Mouse (Mus musculus): ENCODE measurements around the gene Carm1. TPM values are rescaled to one million over a fixed set of nuclear protein-coding genes. Genes with fewer than 3 reads are reported as not detected.
"Not testable (repeated sequence)": the region's sequence is repeated elsewhere in the genome, so short reads cannot be mapped to it uniquely, and the experiment has no call there.

Gene Carm1
- polyA plus RNA-seq, 1 experiment from 2014 or later, result 50.1 TPM

DNA sequence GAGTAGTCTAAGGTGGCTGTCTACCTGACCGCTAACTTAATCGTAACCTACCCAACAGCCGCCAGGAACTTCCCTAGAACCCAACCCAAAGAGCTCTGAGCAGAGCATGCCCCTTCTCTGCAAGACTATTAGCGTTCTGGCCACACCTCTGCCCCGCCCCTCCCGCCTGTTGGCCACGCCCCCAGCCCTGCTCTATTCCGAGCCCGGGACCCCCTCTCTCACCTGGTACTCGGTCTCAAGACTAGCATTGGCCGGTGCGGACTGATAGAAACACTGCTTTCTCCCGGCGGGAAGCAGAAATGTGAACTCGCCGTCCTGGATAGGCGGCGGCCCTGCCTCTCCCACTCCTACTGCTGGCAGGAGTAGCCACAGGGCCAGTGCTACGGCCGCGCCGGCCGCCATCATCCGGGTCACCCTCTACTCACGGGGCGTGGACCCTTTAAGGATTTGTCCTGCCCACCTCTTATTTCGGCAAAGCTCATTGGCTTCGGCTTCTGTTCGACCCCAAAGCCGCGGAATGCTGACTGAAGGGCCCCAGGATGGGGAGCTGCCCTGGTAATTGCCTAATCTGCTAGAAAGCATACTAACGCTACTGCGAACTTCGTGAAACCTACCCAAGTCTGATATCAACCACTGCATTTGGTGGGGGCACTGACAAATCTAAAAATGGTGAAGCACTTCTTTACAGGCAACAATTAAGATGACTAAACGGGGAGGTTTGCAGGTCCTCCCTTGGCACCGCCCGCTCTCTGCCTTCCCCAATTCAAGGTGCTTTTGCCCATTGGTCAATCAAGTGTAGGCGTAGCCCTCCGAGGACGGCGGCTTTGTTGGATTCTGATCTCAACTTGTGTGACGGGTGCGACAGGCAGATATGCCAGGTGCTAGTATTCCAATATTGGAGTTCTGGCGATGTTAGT lies 36.7 kb upstream of the Carm1 start, which contains the start of gene Tmed1:
TSS of gene Tmed1 (minus strand) at position 481 of the 917 bp plus-strand sequence.
- peak within 1 kb of the TSS; percentile 74 for H3K27ac ChIP-seq (ENCODE audit: low read depth, low read length)
- ATAC-seq (ENCODE audit: low FRiP score), result peak; percentile 97

DNA sequence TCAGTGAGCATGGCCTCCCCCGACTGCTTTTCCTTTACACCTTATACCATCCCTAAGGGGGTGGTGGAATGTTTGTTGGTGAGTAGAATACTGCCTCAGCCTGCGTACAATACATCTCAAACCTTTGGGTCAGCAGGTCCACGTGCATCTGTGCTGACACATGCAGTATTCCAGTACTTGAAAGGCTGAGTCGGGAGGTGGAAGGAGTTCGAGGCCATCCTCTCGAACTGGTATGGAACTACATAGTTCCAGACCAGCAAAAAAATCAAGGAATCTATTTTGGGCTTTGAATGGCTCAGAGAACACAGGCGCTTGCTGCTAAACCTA lies 36.0 kb upstream of the Carm1 start:
- DNase-seq (ENCODE audit: low spot score) (no peak), ATAC-seq (ENCODE audit: low FRiP score) (no peak; the same call in 1 of the 2 replicates)
- H3K9ac ChIP-seq (ENCODE audit: low read depth, low read length), result peak overlapping the region; percentile 72
- H3K27me3 ChIP-seq (ENCODE audit: control insufficient read depth, insufficient read depth, low read length), result no peaks in the 10 kb centered on the region
- peaks cover 3% of the 10 kb centered on the region; the same call in 1 of the 2 replicates for H3K4me1 ChIP-seq (replicated peaks; ENCODE audit: control insufficient read depth, insufficient read depth, low read length)
- peak overlapping the region; percentile 62 for H3K4me3 ChIP-seq (ENCODE audit: low read depth, low read length)
- peak overlapping the region; percentile 69 for H3K4me2 ChIP-seq (replicated peaks; ENCODE audit: low read depth, low read length)
- H3K9me3 ChIP-seq (ENCODE audit: control insufficient read depth, low read length), result no peaks in the 10 kb centered on the region
- H3K36me3 ChIP-seq (ENCODE audit: control insufficient read depth, insufficient read depth, low read length), result peaks cover 1% of the 10 kb centered on the region; the same call in 1 of the 2 replicates
- 7% methylated on average over 7 of the region's 7 CpGs for WGBS
- peak overlapping the region; percentile 74 for H3K27ac ChIP-seq (ENCODE audit: low read depth, low read length)

More for the DNA sequence above, 36.7 kb upstream of the Carm1 start, which contains the start of gene Tmed1:
- no peaks in the 10 kb centered on the region for H3K27me3 ChIP-seq (ENCODE audit: control insufficient read depth, insufficient read depth, low read length)
- peak within 1 kb of the TSS; percentile 72 for H3K9ac ChIP-seq (ENCODE audit: low read depth, low read length)
- peak; percentile 94 for DNase-seq (ENCODE audit: low spot score)
- H3K9me3 ChIP-seq (ENCODE audit: control insufficient read depth, low read length), result no peaks in the 10 kb centered on the region
- H3K4me3 ChIP-seq (ENCODE audit: low read depth, low read length), result peak within 1 kb of the TSS; percentile 62
- H3K36me3 ChIP-seq (ENCODE audit: control insufficient read depth, insufficient read depth, low read length), result peaks cover 3% of the 10 kb centered on the region; the same call in 1 of the 2 replicates
- peaks cover 3% of the 10 kb centered on the region; the same call in 1 of the 2 replicates for H3K4me1 ChIP-seq (replicated peaks; ENCODE audit: control insufficient read depth, insufficient read depth, low read length)
- H3K4me2 ChIP-seq (replicated peaks; ENCODE audit: low read depth, low read length), result peak within 1 kb of the TSS; percentile 69
- under 1% methylated on average over 44 of the region's 44 CpGs for WGBS

DNA sequence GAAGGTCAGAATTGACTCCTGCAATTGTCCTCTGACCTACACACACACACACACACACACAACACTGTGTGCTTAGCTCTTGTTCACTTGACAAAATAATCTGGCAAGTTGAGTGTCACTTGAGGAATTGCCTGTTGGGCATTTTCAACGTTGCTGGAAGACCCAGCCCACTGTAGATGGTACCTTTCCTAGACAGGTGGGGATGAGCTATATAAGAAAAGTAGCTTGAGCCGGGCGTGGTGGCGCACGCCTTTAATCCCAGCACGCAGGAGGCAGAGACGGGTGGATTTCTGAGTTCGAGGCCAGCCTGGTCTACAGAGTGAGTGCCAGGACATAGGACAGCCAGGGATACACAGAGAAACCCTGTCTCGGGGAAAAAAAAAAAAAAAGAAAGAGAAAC lies 35.6 kb upstream of the Carm1 start:
- 84% methylated on average over 9 of the region's 9 CpGs for WGBS
- H3K27ac ChIP-seq (ENCODE audit: low read depth, low read length), result peak overlapping the region; percentile 74
- H3K27me3 ChIP-seq (ENCODE audit: control insufficient read depth, insufficient read depth, low read length), result no peaks in the 10 kb centered on the region
- DNase-seq (ENCODE audit: low spot score) (no peak), ATAC-seq (ENCODE audit: low FRiP score) (no peak)
- peak overlapping the region; percentile 72 for H3K9ac ChIP-seq (ENCODE audit: low read depth, low read length)
- no peaks in the 10 kb centered on the region; the same call in 1 of the 2 replicates for H3K36me3 ChIP-seq (ENCODE audit: control insufficient read depth, insufficient read depth, low read length)
- H3K4me1 ChIP-seq (replicated peaks; ENCODE audit: control insufficient read depth, insufficient read depth, low read length), result peaks cover 3% of the 10 kb centered on the region; the same call in 1 of the 2 replicates
- peak overlapping the region; percentile 62 for H3K4me3 ChIP-seq (ENCODE audit: low read depth, low read length)
- no peaks in the 10 kb centered on the region for H3K9me3 ChIP-seq (ENCODE audit: control insufficient read depth, low read length)
- peak overlapping the region; percentile 69 for H3K4me2 ChIP-seq (replicated peaks; ENCODE audit: low read depth, low read length)

DNA sequence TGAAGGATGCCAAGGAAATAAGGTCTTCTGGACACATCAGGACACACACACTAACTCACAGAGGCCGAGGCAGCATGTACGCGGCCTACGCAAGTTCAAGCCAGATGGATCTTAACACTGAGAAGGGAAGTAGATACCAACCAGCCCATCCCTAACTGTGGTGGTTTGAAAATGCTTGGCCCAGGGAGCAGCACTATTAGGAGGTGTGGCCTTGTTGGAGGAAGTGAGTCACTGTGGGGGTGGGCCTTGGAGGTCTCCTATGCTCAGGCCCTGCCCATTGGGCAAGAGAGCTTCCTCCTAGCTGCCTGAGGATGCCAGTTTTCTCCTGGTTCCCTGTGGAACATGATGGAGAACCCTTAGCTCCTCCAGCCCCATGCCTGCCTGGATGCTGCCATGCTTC lies 33.2 kb upstream of the Carm1 start:
- H3K27me3 ChIP-seq (ENCODE audit: control insufficient read depth, insufficient read depth, low read length), result no peaks in the 10 kb centered on the region
- ATAC-seq (ENCODE audit: low FRiP score), result no peak
- no peak overlapping the region for H3K4me2 ChIP-seq (replicated peaks; ENCODE audit: low read depth, low read length)
- DNase-seq (ENCODE audit: low spot score), result no peak
- no peak overlapping the region for H3K4me3 ChIP-seq (ENCODE audit: low read depth, low read length)
- H3K27ac ChIP-seq (ENCODE audit: low read depth, low read length), result no peak overlapping the region
- WGBS, result 100% methylated on average over 4 of the region's 4 CpGs
- peaks cover 3% of the 10 kb centered on the region; the same call in 1 of the 2 replicates for H3K4me1 ChIP-seq (replicated peaks; ENCODE audit: control insufficient read depth, insufficient read depth, low read length)
- no peaks in the 10 kb centered on the region for H3K36me3 ChIP-seq (ENCODE audit: control insufficient read depth, insufficient read depth, low read length)
- H3K9ac ChIP-seq (ENCODE audit: low read depth, low read length), result no peak overlapping the region
- no peaks in the 10 kb centered on the region for H3K9me3 ChIP-seq (ENCODE audit: control insufficient read depth, low read length)

DNA sequence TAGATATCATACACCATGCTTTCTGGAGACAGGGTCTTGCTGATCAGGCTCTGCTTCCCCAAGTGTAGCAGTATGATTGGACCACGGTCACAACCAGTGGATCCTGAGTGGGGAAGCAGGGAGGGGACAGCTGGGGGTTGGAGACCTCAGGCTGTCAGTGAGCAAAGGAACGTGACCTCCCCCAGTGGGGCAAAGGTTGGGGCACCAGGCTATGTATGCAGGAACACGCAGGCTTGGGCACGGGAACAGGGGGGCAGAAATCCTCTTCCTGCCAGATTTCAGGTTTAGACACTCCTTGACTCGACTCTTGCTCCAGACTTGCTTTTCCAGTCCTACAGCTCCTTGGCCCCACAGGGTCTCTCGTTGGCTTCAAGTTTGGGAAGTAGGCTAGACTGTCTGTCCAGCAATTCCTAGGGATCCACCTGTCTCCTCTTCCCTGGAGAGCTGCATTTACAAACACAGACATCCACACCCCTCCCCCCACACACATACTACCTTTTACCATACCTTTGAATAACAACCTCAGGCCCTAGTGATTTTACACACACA lies 28.7 kb upstream of the Carm1 start:
- no peak for ATAC-seq (ENCODE audit: low FRiP score)
- H3K4me1 ChIP-seq (replicated peaks; ENCODE audit: control insufficient read depth, insufficient read depth, low read length), result no peaks in the 10 kb centered on the region
- no peak overlapping the region for H3K27ac ChIP-seq (ENCODE audit: low read depth, low read length)
- DNase-seq (ENCODE audit: low spot score), result no peak
- no peak overlapping the region for H3K4me2 ChIP-seq (replicated peaks; ENCODE audit: low read depth, low read length)
- H3K36me3 ChIP-seq (ENCODE audit: control insufficient read depth, insufficient read depth, low read length), result no peaks in the 10 kb centered on the region
- 79% methylated on average over 6 of the region's 6 CpGs for WGBS
- no peak overlapping the region for H3K9ac ChIP-seq (ENCODE audit: low read depth, low read length)
- no peaks in the 10 kb centered on the region for H3K27me3 ChIP-seq (ENCODE audit: control insufficient read depth, insufficient read depth, low read length)
- H3K9me3 ChIP-seq (ENCODE audit: control insufficient read depth, low read length), result no peaks in the 10 kb centered on the region
- no peak overlapping the region for H3K4me3 ChIP-seq (ENCODE audit: low read depth, low read length)

DNA sequence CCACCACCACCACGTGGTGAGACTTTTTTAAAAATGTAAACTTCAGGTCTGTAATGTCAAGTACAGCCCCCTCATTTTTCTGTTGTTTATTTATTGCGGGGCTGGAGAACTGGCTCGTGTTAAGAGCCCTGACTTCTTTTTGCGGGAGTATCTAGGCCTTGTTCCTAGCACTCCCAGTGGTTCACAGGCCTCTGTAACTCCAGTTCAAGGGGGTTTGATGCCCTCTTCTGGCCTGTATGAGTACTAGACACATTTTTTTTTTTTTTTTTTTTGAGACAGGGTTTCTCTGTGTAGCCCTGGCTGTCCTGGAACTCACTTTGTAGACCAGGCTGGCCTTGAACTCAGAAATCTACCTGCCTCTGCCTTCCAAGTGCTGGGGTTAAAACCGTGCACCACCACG lies 28.0 kb upstream of the Carm1 start:
- not testable (repeated sequence) for H3K4me2 ChIP-seq (replicated peaks; ENCODE audit: low read depth, low read length); H3K27me3 ChIP-seq (ENCODE audit: control insufficient read depth, insufficient read depth, low read length); H3K9ac ChIP-seq (ENCODE audit: low read depth, low read length); H3K4me1 ChIP-seq (replicated peaks; ENCODE audit: control insufficient read depth, insufficient read depth, low read length); ATAC-seq (ENCODE audit: low FRiP score); H3K9me3 ChIP-seq (ENCODE audit: control insufficient read depth, low read length); H3K27ac ChIP-seq (ENCODE audit: low read depth, low read length); H3K4me3 ChIP-seq (ENCODE audit: low read depth, low read length); H3K36me3 ChIP-seq (ENCODE audit: control insufficient read depth, insufficient read depth, low read length); DNase-seq (ENCODE audit: low spot score)
- 80% methylated on average over 6 of the region's 6 CpGs for WGBS

DNA sequence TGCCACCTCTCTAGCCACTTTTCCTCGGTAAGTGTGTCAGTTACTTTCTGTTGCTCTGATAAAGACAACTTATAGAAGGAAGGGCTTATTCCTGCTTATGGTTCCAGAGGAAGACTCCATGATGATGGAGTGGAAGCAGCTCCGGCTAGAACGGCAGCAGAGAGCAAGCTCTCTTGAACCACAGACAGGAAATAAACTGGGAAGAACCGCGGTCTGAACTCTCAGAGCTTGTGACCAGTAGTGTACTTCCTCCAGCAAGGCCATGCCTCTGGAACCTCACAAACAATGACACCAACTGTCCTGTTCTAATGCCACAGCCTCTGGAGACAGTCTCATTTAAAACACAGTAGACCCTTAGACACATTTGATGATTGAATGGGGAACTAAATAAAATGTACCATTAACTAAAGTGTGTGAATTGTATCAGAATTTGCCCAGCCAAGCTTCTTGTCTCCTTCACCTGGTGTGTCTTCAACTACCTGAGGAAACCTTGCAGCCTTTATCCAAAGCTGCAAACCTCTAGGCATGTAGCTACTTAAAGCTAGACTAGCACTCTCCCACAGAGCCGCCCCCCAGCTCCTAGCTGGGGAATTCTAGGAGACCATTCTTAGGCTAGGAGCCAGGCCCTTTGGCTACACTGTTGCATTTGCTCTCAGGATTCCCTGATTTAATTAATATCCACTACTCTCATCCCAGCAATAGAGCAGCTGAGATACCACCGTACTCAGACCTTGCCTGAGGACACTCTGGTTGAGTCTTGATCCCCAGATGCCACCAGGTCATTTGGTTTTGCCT lies 21.4 kb upstream of the Carm1 start:
- H3K4me1 ChIP-seq (replicated peaks; ENCODE audit: control insufficient read depth, insufficient read depth, low read length), result no peaks in the 10 kb centered on the region
- no peak overlapping the region for H3K9ac ChIP-seq (ENCODE audit: low read depth, low read length)
- no peak overlapping the region for H3K27ac ChIP-seq (ENCODE audit: low read depth, low read length)
- no peaks in the 10 kb centered on the region for H3K9me3 ChIP-seq (ENCODE audit: control insufficient read depth, low read length)
- no peak overlapping the region for H3K4me2 ChIP-seq (replicated peaks; ENCODE audit: low read depth, low read length)
- ATAC-seq (ENCODE audit: low FRiP score), result no peak
- 81% methylated on average over 7 of the region's 7 CpGs for WGBS
- DNase-seq (ENCODE audit: low spot score), result no peak
- H3K27me3 ChIP-seq (ENCODE audit: control insufficient read depth, insufficient read depth, low read length), result no peaks in the 10 kb centered on the region
- H3K36me3 ChIP-seq (ENCODE audit: control insufficient read depth, insufficient read depth, low read length), result no peaks in the 10 kb centered on the region
- H3K4me3 ChIP-seq (ENCODE audit: low read depth, low read length), result no peak overlapping the region

DNA sequence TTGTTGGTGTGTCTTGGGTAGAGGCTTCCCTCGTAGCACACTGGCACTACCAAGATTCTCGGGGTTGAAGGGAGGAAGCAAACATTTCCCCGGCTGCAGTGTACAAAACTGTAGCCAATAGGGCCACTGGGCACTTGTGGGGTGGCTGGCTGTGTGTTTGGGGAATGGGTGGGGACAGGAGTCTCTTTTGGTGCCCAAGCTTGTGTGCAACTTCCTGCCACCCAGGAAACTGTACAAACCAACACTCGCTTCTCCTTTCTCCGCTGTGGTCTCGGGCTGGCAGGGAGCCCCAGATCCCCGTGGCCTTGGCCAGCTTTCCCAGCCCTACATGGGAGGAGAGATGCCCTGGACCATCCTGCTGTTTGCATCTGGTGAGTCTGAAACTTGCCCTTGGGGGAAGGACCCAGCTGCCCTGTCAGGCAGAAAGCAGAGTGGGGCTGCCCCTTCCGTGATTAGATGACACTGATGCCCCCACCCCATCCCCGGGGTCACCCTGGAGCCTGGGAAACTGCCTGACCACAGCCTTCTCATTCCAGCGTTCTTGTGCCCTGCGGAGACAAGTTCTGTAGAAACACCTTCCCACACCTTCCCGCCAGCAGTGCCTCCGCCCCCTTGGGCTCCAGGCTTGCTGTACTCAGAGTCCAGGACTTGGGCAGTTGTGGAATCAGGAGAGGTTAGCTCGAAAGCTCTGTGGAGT lies 20.6 kb upstream of the Carm1 start, which contains the start of gene AB124611:
TSS of gene AB124611 (plus strand) at position 240 of the 697 bp plus-strand sequence.
- DNase-seq (ENCODE audit: low spot score) (no peak), ATAC-seq (ENCODE audit: low FRiP score) (no peak)
- H3K9me3 ChIP-seq (ENCODE audit: control insufficient read depth, low read length), result no peaks in the 10 kb centered on the region
- no peaks in the 10 kb centered on the region for H3K36me3 ChIP-seq (ENCODE audit: control insufficient read depth, insufficient read depth, low read length)
- no peak within 1 kb of the TSS for H3K4me2 ChIP-seq (replicated peaks; ENCODE audit: low read depth, low read length)
- H3K4me3 ChIP-seq (ENCODE audit: low read depth, low read length), result no peak within 1 kb of the TSS
- WGBS, result 70% methylated on average over 14 of the region's 14 CpGs
- no peak within 1 kb of the TSS for H3K9ac ChIP-seq (ENCODE audit: low read depth, low read length)
- no peaks in the 10 kb centered on the region for H3K4me1 ChIP-seq (replicated peaks; ENCODE audit: control insufficient read depth, insufficient read depth, low read length)
- H3K27me3 ChIP-seq (ENCODE audit: control insufficient read depth, insufficient read depth, low read length), result no peaks in the 10 kb centered on the region
- H3K27ac ChIP-seq (ENCODE audit: low read depth, low read length), result no peak within 1 kb of the TSS
